Mouse (Mus musculus) adrenal gland, adult 18-20 months (tissue): ENCODE data around the gene Ttc30b. TPM values are rescaled to one million over a fixed set of nuclear protein-coding genes. Genes with fewer than 3 reads are reported as not detected.

Experiments
- total RNA-seq, 2 experiments: library from RNA; stranded (reverse); gene quantifications; 1 replicate in 1 of 2; 2 replicates in 1 of 2; pipeline ENCODE4 v1.2.3; 2021

Ttc30b gene
- total RNA-seq, 2 experiments from 2014 or later, result 12.3 to 12.6 TPM

Other genes with a start within 250 kb of the Ttc30b start
- 100 to 1,000 TPM; 102 to 116 TPM for gene Nfe2l2, start 233.9 kb downstream of the Ttc30b start, total RNA-seq
- gene Agps, start 106.4 kb downstream of the Ttc30b start, total RNA-seq, result 10 to 100 TPM; 28.4 to 34.1 TPM
- gene Ttc30a2, start 39.6 kb upstream of the Ttc30b start, total RNA-seq, result under 1 TPM in 1 of 2 experiments, not detected in 1; 0.45 TPM
- 1 to 10 TPM; 2.0 to 2.1 TPM for gene Ttc30a1, start 43.4 kb upstream of the Ttc30b start, total RNA-seq